Mouse (Mus musculus): Measurements from ENCODE around the gene Cog8.
A peak's percentile ranks its signal among the peaks of the same experiment; 100 is the strongest.
"Not testable (repeated sequence)": the region's sequence is repeated elsewhere in the genome, so short reads cannot be mapped to it uniquely, and the experiment has no call there.

Cog8 gene

DNA sequence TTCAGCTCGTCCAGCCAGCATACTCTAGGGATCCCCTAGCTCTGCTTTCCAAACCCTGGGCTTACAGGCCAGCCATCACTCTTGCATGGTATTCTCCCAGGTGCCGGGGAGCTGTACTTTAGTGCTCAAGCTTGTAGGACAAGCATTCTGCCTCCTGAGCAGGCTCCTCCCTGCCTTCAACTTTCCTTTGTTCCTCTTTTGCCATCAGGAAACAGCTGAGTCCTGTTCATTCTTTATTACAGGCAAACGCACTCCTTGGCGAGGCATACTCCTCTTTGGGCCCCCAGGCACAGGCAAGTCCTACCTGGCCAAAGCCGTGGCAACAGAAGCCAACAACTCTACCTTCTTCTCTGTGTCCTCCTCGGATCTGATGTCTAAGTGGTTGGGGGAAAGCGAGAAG, 15.9 kb downstream of the Cog8 start:
- DNase-seq: no peak

DNA sequence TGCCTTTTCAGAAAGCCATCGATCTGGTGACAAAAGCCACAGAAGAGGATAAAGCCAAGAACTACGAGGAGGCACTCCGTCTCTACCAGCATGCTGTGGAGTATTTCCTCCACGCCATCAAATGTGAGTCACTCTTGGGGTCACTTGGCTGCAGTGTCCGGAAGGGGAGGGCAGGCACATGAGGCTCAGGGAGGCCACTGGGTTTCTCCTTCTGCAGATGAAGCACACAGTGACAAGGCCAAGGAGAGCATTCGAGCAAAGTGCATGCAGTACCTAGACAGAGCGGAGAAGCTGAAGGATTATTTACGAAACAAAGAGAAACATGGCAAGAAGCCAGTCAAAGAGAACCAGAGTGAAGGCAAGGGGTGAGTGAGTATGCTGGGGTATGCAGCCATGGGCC, 19.9 kb downstream of the Cog8 start:
- DNase-seq: no peak

DNA sequence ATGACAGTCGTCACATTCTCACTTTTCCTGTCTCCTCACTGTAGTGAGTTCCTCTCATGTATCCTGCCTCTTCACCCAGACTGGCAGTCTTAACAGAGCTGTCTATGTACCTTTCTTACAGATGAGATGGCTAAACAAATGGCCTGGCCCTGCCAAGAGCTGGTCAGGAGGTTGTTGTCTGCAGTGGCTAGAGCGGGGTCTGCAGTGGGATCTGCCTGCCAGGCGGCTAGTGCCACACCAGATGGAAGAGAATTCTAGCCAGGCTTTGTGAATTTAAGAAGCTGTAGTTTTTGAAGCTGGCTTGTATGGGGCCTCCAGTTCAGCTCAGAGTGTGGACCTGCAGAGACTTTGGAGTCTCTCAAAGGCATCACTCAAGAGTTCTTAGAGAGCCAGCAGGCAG, 20.8 kb downstream of the Cog8 start:
- peak; percentile 56 to 68 for DNase-seq

DNA sequence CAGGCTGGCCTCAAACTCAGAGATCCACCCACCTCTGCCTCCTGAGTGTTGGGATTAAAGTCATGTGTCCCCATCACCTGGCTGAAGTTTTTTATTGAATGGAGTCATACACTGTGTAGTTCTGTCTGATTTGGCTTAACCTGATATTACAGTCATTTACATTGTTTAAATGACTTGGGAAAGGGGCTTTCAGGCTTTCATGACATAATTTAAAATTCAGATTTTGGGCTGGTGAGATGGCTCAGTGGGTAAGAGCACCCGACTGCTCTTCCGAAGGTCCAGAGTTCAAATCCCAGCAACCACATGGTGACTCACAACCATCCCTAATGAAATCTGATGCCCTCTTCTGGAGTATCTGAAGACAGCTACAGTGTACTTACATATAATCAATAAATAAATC, 22.9 kb downstream of the Cog8 start:
- not testable (repeated sequence) for DNase-seq

DNA sequence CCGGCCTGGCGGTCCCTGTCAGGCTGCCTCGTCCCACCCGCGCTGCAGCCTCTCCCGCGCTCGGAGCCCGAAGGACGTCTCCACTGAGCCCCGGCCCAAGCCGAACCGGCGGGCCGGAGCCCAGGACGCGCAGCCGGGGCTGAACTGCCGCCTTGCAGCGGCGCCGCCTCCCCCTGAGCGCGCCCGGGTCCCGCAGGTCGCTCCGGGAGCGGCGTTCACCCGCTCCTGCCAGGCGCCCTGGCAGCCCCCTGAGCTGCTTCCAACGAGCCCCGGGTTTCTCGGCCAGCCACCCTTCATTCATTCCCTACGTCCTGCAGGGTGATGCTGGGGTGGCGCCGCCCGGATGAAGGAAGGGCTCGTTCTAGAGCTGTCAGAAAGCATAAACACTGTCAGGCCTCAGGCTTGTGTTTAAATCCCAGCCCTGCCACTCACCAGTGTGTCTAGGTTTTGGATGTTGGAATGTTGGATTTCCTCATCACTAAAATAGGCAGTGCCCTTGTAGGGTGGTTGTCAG, 24.9 kb downstream of the Cog8 start:
- DNase-seq: peak in 1 of 2 experiments; percentile 46

DNA sequence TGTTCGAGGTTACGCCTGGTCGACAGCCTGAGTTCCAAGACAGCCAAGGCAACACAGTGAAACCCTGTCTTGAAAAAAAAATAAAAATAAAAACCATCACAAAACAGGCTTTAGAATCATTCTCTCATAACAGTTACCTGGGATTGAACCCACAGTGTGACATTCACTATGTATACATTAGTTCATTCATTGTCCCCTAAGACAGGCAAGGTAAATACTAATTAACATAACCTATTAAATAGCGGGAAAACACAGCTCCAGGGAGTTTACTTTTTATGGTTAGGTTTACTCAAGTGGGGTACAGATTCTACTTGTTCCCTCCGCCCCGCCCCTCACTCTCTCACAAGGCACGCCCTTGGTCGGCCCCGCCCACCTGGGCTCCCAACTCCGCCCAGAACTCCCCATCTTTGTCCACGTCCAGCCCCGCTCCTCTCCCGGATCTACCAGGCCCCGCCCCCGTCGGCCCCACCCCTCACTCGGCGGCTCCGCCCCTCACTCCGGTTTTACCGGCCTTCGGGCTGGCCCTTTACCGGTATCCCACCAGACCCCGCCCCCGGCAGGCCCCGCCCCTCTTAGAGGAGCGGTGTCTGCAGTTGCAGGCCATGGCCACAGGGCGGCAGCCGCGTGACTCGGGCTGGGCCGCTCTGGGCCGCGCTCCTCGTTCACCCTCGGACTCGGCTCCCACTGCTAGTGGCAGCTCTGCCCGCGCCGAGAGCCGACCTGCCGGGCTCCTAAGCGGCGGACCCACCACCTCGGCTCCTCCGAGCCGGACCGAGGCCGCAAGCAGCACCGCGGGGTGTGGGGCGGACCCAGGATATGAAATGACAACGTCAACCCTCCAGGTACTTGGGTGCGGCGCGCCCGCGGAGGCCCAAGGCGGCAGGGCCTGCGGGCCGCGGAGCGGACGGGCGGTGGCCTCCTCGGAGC, 25.6 kb downstream of the Cog8 start, which contains the start of gene Vps4a:
Gene Vps4a, plus strand, starts transcription at position 573 of the 927 bp plus-strand sequence.
- peak; percentile 99 for DNase-seq

DNA sequence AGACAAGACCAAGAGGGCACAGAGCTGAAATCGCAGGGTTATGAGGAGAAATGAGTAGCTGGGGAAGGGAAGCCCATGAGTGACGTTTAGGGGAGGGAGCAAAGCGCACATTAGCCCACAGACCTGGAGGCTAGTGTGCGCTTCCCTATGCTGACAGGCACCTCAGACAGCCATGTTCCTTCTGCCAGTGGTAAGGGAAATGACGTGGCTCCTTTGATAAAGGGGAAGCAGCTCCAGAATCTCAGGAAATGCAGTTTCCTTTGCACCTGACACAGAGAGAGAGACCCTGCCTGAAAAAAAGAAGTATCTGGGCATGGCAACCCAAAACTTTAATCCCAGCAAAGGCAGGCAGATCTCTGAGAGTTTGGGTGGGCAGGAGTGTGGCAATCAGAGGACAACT, 26.4 kb downstream of the Cog8 start:
- DNase-seq: no peak

DNA sequence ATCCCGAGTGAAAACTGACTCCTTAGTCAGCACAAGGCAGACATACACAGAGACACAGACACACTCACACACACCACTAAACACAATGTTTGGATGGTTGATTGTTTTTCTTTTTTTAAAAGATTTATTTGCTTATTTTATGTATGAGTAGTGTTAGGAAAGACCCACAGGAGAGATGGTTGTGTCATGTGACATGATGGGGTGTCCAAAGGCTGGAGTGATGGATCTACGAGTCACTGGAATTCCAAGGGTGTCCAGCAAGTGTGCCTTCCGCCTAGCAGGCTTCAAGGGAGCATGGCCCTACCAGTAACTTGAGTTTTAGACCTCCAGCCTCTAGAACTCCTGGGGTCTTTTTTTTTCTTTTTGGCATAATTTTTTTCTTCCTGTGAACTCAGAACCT, 27.2 kb downstream of the Cog8 start:
- no peak for DNase-seq

DNA sequence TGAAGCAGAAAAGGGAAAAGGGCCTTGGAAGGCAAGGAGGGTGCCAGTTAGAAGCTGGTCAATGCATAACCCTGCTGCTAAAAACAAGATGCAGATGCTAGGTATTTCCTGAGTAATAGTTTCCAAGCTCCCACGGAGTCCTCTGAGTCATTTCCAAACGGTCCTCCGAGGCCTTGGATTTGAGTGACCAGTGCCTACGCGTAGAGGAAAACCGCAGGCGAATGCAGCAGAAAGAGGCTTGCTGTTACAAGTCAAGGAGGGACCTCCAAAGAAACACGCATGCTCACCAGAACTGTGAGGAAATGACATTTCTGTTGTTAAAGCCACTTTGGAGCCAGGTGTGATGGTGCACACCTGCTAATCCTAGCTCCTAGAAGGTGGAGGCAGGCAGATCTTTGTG, 33.0 kb downstream of the Cog8 start:
- no peak for DNase-seq

DNA sequence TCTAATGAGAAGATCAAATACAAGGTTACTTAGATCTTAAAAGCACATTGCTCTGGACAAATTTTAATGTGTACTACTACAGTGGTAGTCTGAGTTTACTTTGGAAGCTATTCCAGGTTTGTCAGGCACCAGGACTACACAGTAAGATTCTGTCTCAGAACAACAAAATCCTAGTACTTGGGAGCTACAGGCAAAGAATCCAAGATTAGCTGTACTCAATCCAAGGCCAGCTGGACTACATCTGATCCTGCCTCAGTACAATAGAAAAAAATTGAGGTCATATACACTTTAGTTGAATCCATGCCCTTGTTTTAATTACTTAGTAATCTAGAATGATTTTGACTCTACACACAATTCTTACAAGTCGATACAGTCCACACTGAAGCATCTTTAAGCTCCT, 41.6 kb downstream of the Cog8 start:
- no peak for DNase-seq

DNA sequence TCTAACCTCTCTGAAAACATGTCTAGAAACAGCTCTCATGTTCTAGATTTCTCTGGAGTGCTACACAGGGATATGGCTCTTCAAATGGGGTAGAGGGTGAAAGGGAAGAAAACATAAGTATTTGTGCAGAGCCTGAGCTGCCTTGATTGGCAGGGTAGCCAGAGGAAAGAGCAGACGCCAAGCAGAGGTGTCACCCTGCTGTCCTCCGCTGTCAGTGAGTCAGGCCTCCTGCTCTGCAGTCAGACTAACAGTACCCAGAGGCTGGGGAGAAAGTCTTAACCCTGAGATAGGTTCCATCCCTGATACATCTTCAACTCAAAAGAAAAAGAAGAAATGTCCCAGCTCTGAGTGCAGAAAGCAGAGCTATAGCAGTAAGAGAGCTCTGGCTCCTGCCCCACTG, 43.8 kb downstream of the Cog8 start:
- DNase-seq: no peak

DNA sequence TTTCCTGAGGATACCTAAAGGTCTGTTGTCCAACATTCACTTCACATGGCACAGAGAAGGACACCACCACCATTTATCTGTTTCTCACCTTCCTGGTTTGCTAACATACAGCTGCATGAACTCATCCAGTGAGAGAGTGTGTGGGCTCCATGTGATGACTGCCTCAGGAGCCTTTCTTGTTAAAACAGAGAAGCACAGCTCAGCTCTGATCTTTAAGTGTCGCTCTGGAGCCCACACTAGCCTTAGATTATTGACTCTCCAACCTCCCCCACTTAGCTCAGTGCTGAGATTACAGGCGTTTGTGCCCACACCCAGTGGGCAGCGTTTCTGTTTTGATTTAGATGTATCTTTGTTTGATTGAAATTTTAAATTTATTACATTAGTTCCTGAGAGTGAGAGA, 48.7 kb downstream of the Cog8 start:
- DNase-seq: no peak

DNA sequence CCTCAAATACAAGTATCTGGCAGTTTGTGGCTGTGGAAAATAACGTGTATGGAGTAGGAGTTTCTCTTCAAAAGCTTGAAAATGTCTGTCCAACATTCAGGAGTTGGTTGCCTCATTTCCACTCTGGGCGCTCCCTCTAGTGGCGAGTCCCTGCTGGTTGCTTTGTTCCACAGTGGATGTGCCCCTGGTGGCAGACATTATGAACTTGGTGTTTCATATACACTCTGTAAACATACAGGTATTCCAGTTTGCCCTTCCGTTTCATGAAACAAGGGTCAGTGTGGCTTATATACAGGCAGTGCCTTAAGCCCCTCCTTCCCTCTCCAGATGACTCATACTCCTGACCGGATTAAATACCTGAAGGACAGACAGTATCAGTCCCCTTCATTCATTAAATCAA, 54.0 kb downstream of the Cog8 start:
- DNase-seq: peak; percentile 96 to 97

DNA sequence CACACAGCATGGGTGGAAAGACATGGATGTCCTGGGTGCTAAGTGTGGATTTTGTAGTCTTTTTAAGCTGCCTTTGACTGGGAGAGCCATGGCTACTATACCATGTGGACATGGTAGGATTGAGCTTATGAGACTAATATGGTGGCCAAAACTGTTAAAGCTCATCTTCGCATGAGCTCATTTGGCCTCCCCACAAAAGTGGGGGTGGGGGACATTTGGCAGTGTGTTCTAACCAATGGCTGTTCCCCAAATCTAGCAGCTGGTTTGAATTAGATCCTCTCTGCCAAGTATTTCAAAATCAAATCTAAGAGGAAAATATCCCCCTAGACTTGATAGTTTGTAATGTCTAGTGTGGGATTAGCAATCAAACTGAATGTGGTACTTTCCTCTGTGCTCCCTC, 57.4 kb downstream of the Cog8 start:
- peak; percentile 57 to 60 for DNase-seq

DNA sequence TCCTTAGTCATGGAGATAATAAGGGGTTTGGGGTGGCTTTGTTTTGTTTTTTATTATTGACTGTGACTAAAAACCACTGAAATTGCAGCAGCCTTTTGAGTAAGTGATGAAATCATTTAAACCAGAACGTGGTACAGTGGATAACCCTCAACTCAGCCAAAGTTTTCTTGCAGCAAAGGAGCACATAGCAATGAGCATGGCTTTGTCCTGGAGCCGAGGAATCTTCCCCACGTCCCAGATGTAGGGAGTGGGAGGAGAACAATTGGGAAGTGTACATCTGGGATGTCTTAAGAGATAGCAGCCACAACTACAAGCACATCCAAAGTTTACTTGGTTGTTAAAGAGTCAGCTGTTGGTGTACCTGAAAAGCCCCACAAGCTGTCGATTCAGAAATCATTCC, 59.1 kb downstream of the Cog8 start:
- DNase-seq: no peak

DNA sequence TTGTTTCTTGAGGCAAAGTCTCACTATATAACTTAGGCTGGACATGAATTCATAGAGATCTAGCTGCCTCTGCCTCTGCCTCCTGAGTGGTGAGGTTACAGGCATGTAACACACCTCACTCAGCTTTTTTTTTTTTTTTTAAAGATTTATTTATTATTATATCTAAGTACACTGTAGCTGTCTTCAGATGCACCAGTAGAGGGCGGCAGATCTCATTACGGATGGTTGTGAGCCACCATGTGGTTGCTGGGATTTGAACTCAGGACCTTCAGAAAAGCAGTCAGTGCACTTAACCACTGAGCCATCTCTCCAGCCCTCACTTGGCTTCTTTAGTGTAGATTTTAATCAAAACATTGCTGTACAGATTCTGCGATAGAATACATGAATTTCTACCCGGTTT, 60.1 kb downstream of the Cog8 start:
- peak in 1 of 2 experiments; percentile 15 for DNase-seq
